Mouse (Mus musculus): ENCODE measurements around the gene Olfr1412.

The Olfr1412 gene

GRCm38 (mm10) chr1:92637501-92638172, 52.1 kb downstream of the Olfr1412 start:
- DNase-seq (ENCODE audit: low spot score in 2 of 2): no peak

GRCm38 (mm10) chr1:92638181-92638580, 52.6 kb downstream of the Olfr1412 start:
- DNase-seq (ENCODE audit: low spot score in 2 of 2): peak in 1 of 2 experiments; percentile 53

DNA sequence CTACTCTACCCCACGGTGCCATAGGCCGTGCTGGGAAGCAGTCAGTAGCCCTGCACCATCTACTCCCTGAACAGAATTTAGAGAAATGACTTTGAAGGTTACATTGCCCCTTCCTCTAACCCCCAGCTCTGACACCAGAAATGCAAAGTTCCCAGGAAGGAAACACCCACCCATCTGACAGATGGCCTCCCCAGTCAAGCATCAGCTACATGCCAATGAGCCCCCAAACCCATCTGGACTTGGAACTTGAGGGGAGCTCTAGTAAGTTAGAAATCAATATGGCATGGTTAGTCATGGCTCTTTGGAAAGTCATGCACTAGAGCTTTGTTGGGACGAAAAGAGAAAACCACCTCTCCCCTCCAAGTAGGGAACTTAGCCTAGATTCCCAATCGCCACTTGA, 53.2 kb downstream of the Olfr1412 start:
- no peak for DNase-seq (ENCODE audit: low spot score in 2 of 2)

- no peak for DNase-seq (ENCODE audit: low spot score in 2 of 2)
These were observed 54.8 kb downstream of the Olfr1412 start for GRCm38 (mm10) chr1:92640393-92640792.

Measured in frontal cortex, postnatal 14 days (tissue).